Mouse (Mus musculus): ENCODE measurements around the gene Chaf1a. TPM values are rescaled to one million over a fixed set of nuclear protein-coding genes. Genes with fewer than 3 reads are reported as not detected.
A peak's percentile ranks its signal among the peaks of the same experiment; 100 is the strongest.

The Chaf1a gene
- polyA plus RNA-seq, 1 experiment: 39.9 TPM

DNA sequence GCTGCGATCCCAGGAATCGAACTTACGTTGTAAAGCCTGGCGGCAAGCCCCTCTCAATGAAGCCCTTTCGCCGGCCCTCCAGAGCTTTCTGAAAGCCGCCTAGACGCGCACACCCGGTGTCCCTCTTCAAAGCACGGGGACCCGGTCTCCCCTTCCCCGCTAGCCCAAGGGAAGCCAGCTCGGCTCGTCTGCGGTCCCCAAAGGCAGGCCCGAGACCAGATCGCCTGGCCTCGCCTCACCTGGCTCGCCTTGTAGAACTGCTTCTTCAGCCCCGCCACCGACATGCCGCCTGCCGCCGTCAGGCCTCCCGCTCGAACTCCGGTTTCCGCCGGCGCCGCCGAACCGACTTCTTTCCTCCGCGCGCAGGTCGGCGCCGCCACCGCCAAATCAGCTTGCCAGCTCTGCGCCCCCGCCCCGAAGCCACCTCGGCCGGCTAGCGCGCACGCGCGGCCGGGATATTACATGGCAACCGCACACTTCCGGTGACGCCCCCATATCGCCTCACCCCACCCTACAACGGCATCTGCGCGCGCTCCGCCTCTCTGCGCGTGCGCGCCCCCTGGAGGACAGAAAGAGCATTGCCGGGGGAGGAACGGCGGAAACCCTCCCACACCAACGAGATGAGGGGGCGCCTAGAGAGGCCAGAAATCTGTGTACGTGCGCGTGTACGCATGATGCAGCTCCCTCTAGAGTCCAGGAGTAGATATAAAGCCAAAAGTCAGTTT, 3.9 kb upstream of the Chaf1a start, which contains the start of gene Sh3gl1:
Sh3gl1 (minus strand) TSS at position 460 of the 725 bp plus-strand sequence.
- no peaks in the 10 kb centered on the region for H3K27me3 ChIP-seq (ENCODE audit: control insufficient read depth, insufficient read depth, insufficient read length)
- peaks cover 12% of the 10 kb centered on the region for H3K36me3 ChIP-seq (ENCODE audit: control insufficient read depth, insufficient read depth)
- peak within 1 kb of the TSS; percentile 91 for H3K4me3 ChIP-seq (ENCODE audit: insufficient read depth, poor library complexity, severe bottlenecking)
- peak within 1 kb of the TSS; percentile 99 for H3ac ChIP-seq (ENCODE audit: control insufficient read depth, insufficient read length, low read depth)
- H3K79me3 ChIP-seq (ENCODE audit: low read depth): peaks cover 52% of the 10 kb centered on the region
- peaks cover 62% of the 10 kb centered on the region for H3K79me2 ChIP-seq (ENCODE audit: control insufficient read depth, insufficient read depth)
- TF ChIP-seq CEBPB (IDR thresholded peaks at IDR 0.05; ENCODE audit: low read depth): no peak
- TF ChIP-seq CTCF (IDR thresholded peaks at IDR 0.05; ENCODE audit: control insufficient read depth, insufficient read depth, insufficient read length): peak; percentile 97
- no peak for TF ChIP-seq MYOD1 (IDR thresholded peaks at IDR 0.05; ENCODE audit: control insufficient read depth, insufficient read length, low read depth)
- peak; percentile 90 for TF ChIP-seq MAX (IDR thresholded peaks at IDR 0.05)

DNA sequence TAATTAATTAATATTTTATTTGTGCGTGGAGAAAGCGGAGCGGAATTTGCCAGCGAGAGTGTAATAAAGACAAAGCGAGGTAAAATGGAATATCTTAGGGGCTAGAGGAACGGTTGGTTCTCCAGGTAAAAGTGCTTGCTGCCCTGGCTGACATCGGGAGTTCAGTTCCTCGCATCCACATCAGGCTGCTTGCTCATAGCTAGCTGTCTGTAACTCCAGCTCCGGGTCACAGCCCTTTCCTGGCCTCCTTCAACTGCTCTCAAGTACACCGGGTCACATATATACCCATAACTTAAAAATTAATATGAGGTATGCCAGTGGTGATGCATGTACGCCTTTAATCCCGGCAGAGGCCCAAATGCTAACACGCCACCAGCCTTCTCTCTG, 3.3 kb upstream of the Chaf1a start:
- peaks cover 62% of the 10 kb centered on the region for H3K79me2 ChIP-seq (ENCODE audit: control insufficient read depth, insufficient read depth)
- no peak for TF ChIP-seq MYOD1 (IDR thresholded peaks at IDR 0.05; ENCODE audit: control insufficient read depth, insufficient read length, low read depth)
- TF ChIP-seq USF1 (IDR thresholded peaks at IDR 0.05; ENCODE audit: low read depth): no peak
- no peak for TF ChIP-seq CTCF (IDR thresholded peaks at IDR 0.05; ENCODE audit: control insufficient read depth, insufficient read depth, insufficient read length)
- TF ChIP-seq MAX (IDR thresholded peaks at IDR 0.05): no peak
- H3K4me3 ChIP-seq (ENCODE audit: insufficient read depth, poor library complexity, severe bottlenecking): no peak overlapping the region
- no peaks in the 10 kb centered on the region for H3K27me3 ChIP-seq (ENCODE audit: control insufficient read depth, insufficient read depth, insufficient read length)
- peaks cover 54% of the 10 kb centered on the region for H3K79me3 ChIP-seq (ENCODE audit: low read depth)
- peaks cover 14% of the 10 kb centered on the region for H3K36me3 ChIP-seq (ENCODE audit: control insufficient read depth, insufficient read depth)
- H3ac ChIP-seq (ENCODE audit: control insufficient read depth, insufficient read length, low read depth): peak overlapping the region; percentile 56

DNA sequence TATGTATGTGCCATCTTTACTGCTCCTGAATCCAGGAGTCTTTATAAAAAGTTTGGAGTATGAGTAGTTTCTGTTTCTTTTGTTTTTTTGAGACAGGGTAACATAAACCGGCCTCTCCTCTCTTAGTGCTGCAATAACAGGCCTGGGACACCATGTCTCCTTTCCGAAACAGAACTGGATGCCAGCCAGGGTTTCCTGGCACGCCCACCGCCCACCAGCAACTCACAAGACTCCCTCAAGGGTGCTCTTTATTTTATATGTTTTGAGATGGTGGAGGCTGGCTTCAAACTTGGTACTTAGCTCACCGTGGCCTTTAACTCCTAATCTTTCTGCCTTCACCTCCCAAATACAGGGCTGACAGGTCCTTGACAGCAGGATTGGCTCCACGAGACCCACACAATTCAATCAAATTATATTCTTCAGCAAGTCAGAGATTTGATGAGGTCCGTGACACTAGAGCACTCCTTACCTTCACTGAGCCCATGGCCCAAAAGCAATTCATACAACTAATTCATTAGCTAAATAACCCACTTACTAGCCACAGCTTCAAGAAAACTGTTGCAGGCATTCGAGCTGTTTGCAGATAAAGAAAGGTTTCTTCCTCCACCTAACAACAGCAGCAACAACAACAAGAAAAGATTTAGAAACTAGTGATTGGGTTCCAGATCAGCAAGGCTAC, 1.5 kb upstream of the Chaf1a start:
- no peak overlapping the region for H3ac ChIP-seq (ENCODE audit: control insufficient read depth, insufficient read length, low read depth)
- peaks cover 55% of the 10 kb centered on the region for H3K79me3 ChIP-seq (ENCODE audit: low read depth)
- H3K79me2 ChIP-seq (ENCODE audit: control insufficient read depth, insufficient read depth): peaks cover 62% of the 10 kb centered on the region
- TF ChIP-seq CTCF (IDR thresholded peaks at IDR 0.05; ENCODE audit: control insufficient read depth, insufficient read depth, insufficient read length) (no peak), USF1 (IDR thresholded peaks at IDR 0.05; ENCODE audit: low read depth) (no peak), MYOD1 (IDR thresholded peaks at IDR 0.05; ENCODE audit: control insufficient read depth, insufficient read length, low read depth) (no peak), CEBPB (IDR thresholded peaks at IDR 0.05; ENCODE audit: low read depth) (no peak), MYOG (IDR thresholded peaks at IDR 0.05; ENCODE audit: control insufficient read depth, extremely low read depth, insufficient read length) (no peak), FOSL1 (IDR thresholded peaks at IDR 0.05; ENCODE audit: insufficient read depth, low read length, poor library complexity, severe bottlenecking) (no peak), MAX (IDR thresholded peaks at IDR 0.05) (no peak)
- peaks cover 17% of the 10 kb centered on the region for H3K36me3 ChIP-seq (ENCODE audit: control insufficient read depth, insufficient read depth)
- no peak overlapping the region for H3K4me3 ChIP-seq (ENCODE audit: insufficient read depth, poor library complexity, severe bottlenecking)
- H3K27me3 ChIP-seq (ENCODE audit: control insufficient read depth, insufficient read depth, insufficient read length): no peaks in the 10 kb centered on the region

DNA sequence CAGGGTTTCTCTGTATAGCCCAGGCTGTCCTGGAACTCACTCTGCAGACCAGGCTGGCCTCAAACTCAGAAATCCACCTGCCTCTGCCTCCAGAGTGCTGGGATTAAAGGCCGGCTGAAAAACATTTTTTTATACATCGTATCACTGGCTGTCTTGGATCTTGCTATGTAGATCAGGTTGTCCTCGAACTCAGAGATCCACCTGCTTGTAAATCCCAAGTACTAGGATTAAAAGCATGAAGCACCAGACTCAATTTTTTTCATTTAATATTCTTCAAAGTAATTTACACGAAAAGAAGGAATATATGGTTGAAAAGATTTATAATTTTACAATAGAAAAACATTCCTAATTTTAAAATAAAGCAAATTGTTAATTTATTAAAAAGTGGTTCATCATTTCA, 894 bp upstream of the Chaf1a start:
- H3ac ChIP-seq (ENCODE audit: control insufficient read depth, insufficient read length, low read depth): no peak overlapping the region
- peaks cover 62% of the 10 kb centered on the region for H3K79me2 ChIP-seq (ENCODE audit: control insufficient read depth, insufficient read depth)
- peaks cover 21% of the 10 kb centered on the region for H3K36me3 ChIP-seq (ENCODE audit: control insufficient read depth, insufficient read depth)
- no peak overlapping the region for H3K4me3 ChIP-seq (ENCODE audit: insufficient read depth, poor library complexity, severe bottlenecking)
- no peak for TF ChIP-seq MYOD1 (IDR thresholded peaks at IDR 0.05; ENCODE audit: control insufficient read depth, insufficient read length, low read depth)
- TF ChIP-seq USF1 (IDR thresholded peaks at IDR 0.05; ENCODE audit: low read depth): no peak
- no peak for TF ChIP-seq CTCF (IDR thresholded peaks at IDR 0.05; ENCODE audit: control insufficient read depth, insufficient read depth, insufficient read length)
- no peak for TF ChIP-seq MYOG (IDR thresholded peaks at IDR 0.05; ENCODE audit: control insufficient read depth, extremely low read depth, insufficient read length)
- TF ChIP-seq MAX (IDR thresholded peaks at IDR 0.05): no peak
- TF ChIP-seq CEBPB (IDR thresholded peaks at IDR 0.05; ENCODE audit: low read depth): no peak
- TF ChIP-seq FOSL1 (IDR thresholded peaks at IDR 0.05; ENCODE audit: insufficient read depth, low read length, poor library complexity, severe bottlenecking): no peak
- no peaks in the 10 kb centered on the region for H3K27me3 ChIP-seq (ENCODE audit: control insufficient read depth, insufficient read depth, insufficient read length)
- H3K79me3 ChIP-seq (ENCODE audit: low read depth): peaks cover 54% of the 10 kb centered on the region

DNA sequence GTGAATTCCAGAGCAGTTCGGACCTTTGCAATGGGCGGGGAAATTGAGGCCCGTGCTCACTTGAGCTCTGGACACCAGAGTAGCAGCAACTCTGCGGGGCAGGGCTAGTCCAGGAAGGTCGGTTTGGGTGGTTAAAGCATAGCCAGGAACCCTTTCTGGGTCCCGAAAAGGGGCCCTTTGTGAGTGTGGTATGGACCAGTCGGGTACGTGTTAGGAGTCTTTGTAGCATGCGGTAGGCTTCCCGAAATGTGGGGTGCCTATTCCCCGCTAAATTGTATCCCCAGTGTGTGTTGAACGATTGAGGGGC, 571 bp downstream of the Chaf1a start:
- TF ChIP-seq CTCF (IDR thresholded peaks at IDR 0.05; ENCODE audit: control insufficient read depth, insufficient read depth, insufficient read length) (no peak), FOSL1 (IDR thresholded peaks at IDR 0.05; ENCODE audit: insufficient read depth, low read length, poor library complexity, severe bottlenecking) (no peak), USF1 (IDR thresholded peaks at IDR 0.05; ENCODE audit: low read depth) (no peak), CEBPB (IDR thresholded peaks at IDR 0.05; ENCODE audit: low read depth) (no peak), MYOD1 (IDR thresholded peaks at IDR 0.05; ENCODE audit: control insufficient read depth, insufficient read length, low read depth) (no peak), MAX (IDR thresholded peaks at IDR 0.05) (no peak)
- peak overlapping the region; percentile 66 for H3ac ChIP-seq (ENCODE audit: control insufficient read depth, insufficient read length, low read depth)

More for the DNA sequence above, 571 bp downstream of the Chaf1a start:
- peaks cover 62% of the 10 kb centered on the region for H3K79me2 ChIP-seq (ENCODE audit: control insufficient read depth, insufficient read depth)
- H3K4me3 ChIP-seq (ENCODE audit: insufficient read depth, poor library complexity, severe bottlenecking): peak overlapping the region; percentile 95
- H3K79me3 ChIP-seq (ENCODE audit: low read depth): peaks cover 53% of the 10 kb centered on the region
- H3K36me3 ChIP-seq (ENCODE audit: control insufficient read depth, insufficient read depth): peaks cover 35% of the 10 kb centered on the region
- no peaks in the 10 kb centered on the region for H3K27me3 ChIP-seq (ENCODE audit: control insufficient read depth, insufficient read depth, insufficient read length)

Measured in C2C12 (cell line).